Mouse (Mus musculus) forebrain, embryonic 12.5 days (tissue): ENCODE results near the gene Bcl11a. TPM values are rescaled to one million over a fixed set of nuclear protein-coding genes. Genes with fewer than 3 reads are reported as not detected.

Experiments
- ATAC-seq: fragments of 200-750 bp; cut with Nextera tagmentation; 2 replicates; pipeline ENCODE4 v1.8.0; 2017; ENCODE audit warnings: moderate TSS enrichment; ENCODE audit not compliant: low FRiP score
- H3K27ac ChIP-seq: fragments of 300-500 bp; sonication (generic); 2 replicates; pipeline ENCODE4 v1.5.1; 2016; ENCODE audit warnings: mild to moderate bottlenecking
- H3K27me3 ChIP-seq: fragments of 300-500 bp; sonication (generic); 2 replicates; pipeline ENCODE4 v1.6.1; 2016; ENCODE audit warnings: mild to moderate bottlenecking
- H3K36me3 ChIP-seq: fragments of 300-500 bp; sonication (generic); replicated peaks from 2 replicates; pipeline ENCODE4 v1.6.1; 2016; ENCODE audit warnings: mild to moderate bottlenecking
- H3K4me1 ChIP-seq: fragments of 300-500 bp; sonication (generic); 2 replicates; pipeline ENCODE4 v1.6.1; 2016
- H3K4me2 ChIP-seq: fragments of 300-500 bp; sonication (generic); 2 replicates; pipeline ENCODE4 v1.6.1; 2016; ENCODE audit warnings: mild to moderate bottlenecking, moderate library complexity
- H3K4me3 ChIP-seq: fragments of 300-500 bp; sonication (generic); replicated peaks from 2 replicates; pipeline ENCODE4 v1.5.1; 2016; ENCODE audit warnings: mild to moderate bottlenecking
- H3K9ac ChIP-seq: fragments of 300-500 bp; sonication (generic); 2 replicates; pipeline ENCODE4 v1.6.1; 2016; ENCODE audit warnings: mild to moderate bottlenecking
- H3K9me3 ChIP-seq: fragments of 300-500 bp; sonication (generic); 2 replicates; pipeline ENCODE4 v1.6.1; 2016
- WGBS: fragments of 180-500 bp; shearing (Covaris S2); methylation state at CpG from one replicate; pipeline ENCODE4 v1.1.7; 2016; 5-methylcytosine and 5-hydroxymethylcytosine counted together
- polyA plus RNA-seq: library from polyadenylated mRNA; unstranded; fragments of >200 nt; fragmentation: Nextera tagmentation; extraction: Ambion mirVana; gene quantifications from 2 replicates; pipeline ENCODE4 v1.2.1, GENCODE M21; 2016

The Bcl11a gene
- polyA plus RNA-seq, 1 experiment from 2014 or later = 130 TPM

DNA sequence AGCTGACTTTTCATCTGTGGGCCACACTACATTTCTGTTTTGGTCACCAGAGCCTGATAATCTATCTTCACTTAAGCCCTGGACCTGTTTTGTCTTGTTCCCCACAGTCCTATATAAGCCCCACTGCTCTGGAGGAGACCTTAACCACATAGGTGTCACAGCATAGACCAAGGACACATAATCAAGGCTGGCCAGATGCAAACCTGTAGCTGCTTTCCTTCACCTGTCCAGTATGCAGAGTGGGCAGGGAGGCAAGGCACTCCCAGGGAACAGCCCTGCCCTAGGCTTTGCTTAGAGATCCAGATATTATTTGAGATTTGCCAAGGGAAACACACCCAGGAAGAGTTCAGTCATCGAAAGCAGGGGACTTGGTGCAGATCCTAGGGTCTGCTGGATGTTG lies 125.6 kb downstream of the Bcl11a start:
- ATAC-seq = no peak
- 90% methylated on average over 1 of the region's 1 CpGs for WGBS
- Histone ChIP-seq H3K27ac (no peak overlapping the region), H3K9ac (no peak overlapping the region), H3K4me3 (no peak overlapping the region), H3K36me3 (no peaks in the 10 kb centered on the region), H3K27me3 (0 out of 2 replicates have a peak, but pooled peaks cover 3% of the 10 kb centered on the region), H3K4me2 (no peak overlapping the region), H3K4me1 (peaks cover 19% of the 10 kb centered on the region), H3K9me3 (no peaks in the 10 kb centered on the region)

GRCm38 (mm10) chr11:24208951-24209351 lies 131.1 kb downstream of the Bcl11a start:
- no peaks in the 10 kb centered on the region for H3K36me3 ChIP-seq
- no peak overlapping the region for H3K4me3 ChIP-seq
- no peak overlapping the region for H3K27ac ChIP-seq
- no peak for ATAC-seq
- H3K9ac ChIP-seq = no peak overlapping the region
- H3K4me1 ChIP-seq = peaks cover 8% of the 10 kb centered on the region
- H3K4me2 ChIP-seq = no peak overlapping the region
- H3K9me3 ChIP-seq = no peaks in the 10 kb centered on the region
- WGBS = 57% methylated on average over 6 of the region's 6 CpGs
- H3K27me3 ChIP-seq = 0 out of 2 replicates have a peak, but pooled peaks cover 3% of the 10 kb centered on the region

GRCm38 (mm10) chr11:24214509-24215134 lies 136.8 kb downstream of the Bcl11a start:
- WGBS = 76% methylated on average over 3 of the region's 3 CpGs
- no peak overlapping the region for H3K9ac ChIP-seq
- no peaks in the 10 kb centered on the region for H3K36me3 ChIP-seq
- no peak overlapping the region for H3K4me2 ChIP-seq
- no peak overlapping the region for H3K4me3 ChIP-seq
- no peak for ATAC-seq
- H3K4me1 ChIP-seq = peaks cover 8% of the 10 kb centered on the region
- H3K27me3 ChIP-seq = no peaks in the 10 kb centered on the region
- H3K27ac ChIP-seq = no peak overlapping the region
- no peaks in the 10 kb centered on the region for H3K9me3 ChIP-seq

- H3K9me3 ChIP-seq = no peaks in the 10 kb centered on the region
- H3K4me2 ChIP-seq = no peak overlapping the region
- 91% methylated on average over 6 of the region's 6 CpGs for WGBS
- H3K4me3 ChIP-seq = no peak overlapping the region
- H3K36me3 ChIP-seq = no peaks in the 10 kb centered on the region
- no peaks in the 10 kb centered on the region for H3K27me3 ChIP-seq
- no peaks in the 10 kb centered on the region for H3K4me1 ChIP-seq
- H3K27ac ChIP-seq = no peak overlapping the region
- no peak for ATAC-seq
- no peak overlapping the region for H3K9ac ChIP-seq
Observed at GRCm38 (mm10) chr11:24217741-24218333, 140.0 kb downstream of the Bcl11a start.

DNA sequence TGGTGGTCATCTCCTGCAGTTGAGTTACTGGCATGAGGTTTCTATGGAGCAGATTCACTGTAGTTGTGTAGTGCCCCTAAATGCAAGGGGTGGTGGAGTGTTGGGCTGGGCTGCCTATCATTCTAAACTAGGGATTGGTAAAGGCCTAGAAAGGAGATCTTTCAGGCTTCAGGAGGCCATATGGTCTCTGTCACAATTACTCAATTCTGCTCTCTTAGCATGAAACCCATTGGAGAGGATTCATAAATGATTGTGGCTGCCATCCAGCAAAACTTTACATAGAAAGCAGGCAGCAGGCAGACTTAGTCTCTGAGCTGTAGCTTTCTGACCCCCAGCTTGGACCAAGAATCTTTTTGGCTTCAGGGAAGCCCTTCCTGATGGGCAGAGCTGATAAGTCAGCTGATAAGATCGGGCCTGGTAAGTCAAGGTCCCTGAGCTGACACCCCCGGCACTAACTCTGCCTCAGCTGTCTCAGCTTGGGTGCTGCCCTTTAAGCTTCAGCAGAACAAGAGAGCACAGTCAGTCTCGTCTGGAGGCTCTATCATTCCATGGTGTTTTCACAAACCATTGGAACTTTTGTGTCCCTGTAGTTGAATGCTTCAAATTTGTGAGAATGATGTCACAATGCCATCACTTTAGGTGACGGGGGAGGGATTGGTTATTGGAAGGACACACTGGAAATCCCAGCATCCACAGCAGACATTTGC lies 143.9 kb downstream of the Bcl11a start:
- H3K9ac ChIP-seq = no peak overlapping the region
- no peaks in the 10 kb centered on the region for H3K36me3 ChIP-seq
- H3K4me2 ChIP-seq = no peak overlapping the region
- H3K9me3 ChIP-seq = no peaks in the 10 kb centered on the region
- H3K27me3 ChIP-seq = no peaks in the 10 kb centered on the region
- no peak overlapping the region for H3K4me3 ChIP-seq
- no peak for ATAC-seq
- WGBS = 84% methylated on average over 4 of the region's 4 CpGs
- H3K4me1 ChIP-seq = no peaks in the 10 kb centered on the region
- H3K27ac ChIP-seq = no peak overlapping the region

Other genes with a start within 250 kb of the Bcl11a start
- gene Papolg, start 182.8 kb upstream of the Bcl11a start, polyA plus RNA-seq = 28.7 and 30.5 TPM in 2 replicates
- not detected in 2 replicates for gene A830031A19Rik, start 3.0 kb upstream of the Bcl11a start, polyA plus RNA-seq